Mouse (Mus musculus): Measurements from ENCODE around the gene Syt1.

DNA sequence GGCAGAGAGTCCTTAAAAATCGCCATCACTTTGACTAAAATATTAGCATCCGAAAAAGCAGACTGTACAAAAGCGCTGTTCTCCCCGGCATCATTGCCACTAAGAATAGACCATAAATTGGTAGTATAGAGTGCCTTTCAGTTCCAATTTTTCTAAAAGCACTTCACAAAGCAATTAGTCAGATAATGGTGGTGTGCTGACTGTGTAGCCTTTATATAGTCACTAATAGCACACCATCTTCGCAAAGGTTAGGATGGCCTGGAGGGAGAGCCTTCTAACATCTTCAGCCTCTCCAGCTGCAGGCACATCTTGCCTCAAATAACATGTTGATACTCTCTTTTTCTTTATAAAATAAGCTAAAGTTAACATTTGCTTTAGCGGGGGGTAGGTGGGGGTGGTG, 138.4 kb downstream of the Syt1 start:
- no peak for TF ChIP-seq EP300 (IDR thresholded peaks at IDR 0.05)
- no peak for TF ChIP-seq CTCF (IDR thresholded peaks at IDR 0.05)
